Mouse (Mus musculus): Measurements from ENCODE around the gene Irak3.
"Not testable (repeated sequence)": the region's sequence is repeated elsewhere in the genome, so short reads cannot be mapped to it uniquely, and the experiment has no call there.

Irak3 gene

DNA sequence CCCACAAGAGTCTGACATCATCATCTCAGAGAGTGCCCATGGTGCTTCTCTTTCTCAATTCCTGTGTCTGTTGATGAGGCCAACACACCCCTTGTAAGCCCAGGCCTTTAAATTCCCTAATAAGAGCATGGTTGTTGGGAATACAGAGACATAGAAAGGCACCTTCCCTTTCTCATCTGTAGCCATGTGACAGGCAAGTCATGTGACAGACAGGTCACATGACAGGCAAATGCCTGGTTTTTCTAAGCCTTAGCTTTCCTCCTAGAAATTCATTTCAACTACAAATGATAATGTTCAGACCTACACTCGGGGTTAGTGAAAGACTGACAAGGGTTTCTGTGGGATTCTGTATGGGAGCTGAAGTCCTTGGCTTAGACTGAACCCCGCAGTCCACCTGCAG is 48.0 kb downstream of the Irak3 start:
- DNase-seq = no peak

DNA sequence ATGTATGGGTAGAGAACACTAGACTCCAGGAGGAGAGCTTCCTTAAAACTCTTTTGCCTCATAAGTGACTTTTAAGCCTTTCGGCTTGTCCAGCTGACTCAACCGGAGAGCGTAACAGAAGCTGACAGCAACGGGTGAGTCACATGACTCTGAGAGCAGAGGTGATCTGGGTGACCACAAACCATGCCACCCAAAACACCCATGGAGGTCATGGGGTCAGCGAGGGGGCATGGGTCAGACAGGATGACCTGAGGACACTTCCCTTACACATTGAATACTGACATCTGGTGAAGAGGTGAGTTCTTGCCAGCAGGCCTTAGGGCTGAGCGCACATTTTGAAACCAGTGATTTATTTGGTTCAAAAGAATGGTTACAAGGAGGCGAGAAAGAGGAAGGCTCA is 50.3 kb downstream of the Irak3 start:
- no peak for DNase-seq

DNA sequence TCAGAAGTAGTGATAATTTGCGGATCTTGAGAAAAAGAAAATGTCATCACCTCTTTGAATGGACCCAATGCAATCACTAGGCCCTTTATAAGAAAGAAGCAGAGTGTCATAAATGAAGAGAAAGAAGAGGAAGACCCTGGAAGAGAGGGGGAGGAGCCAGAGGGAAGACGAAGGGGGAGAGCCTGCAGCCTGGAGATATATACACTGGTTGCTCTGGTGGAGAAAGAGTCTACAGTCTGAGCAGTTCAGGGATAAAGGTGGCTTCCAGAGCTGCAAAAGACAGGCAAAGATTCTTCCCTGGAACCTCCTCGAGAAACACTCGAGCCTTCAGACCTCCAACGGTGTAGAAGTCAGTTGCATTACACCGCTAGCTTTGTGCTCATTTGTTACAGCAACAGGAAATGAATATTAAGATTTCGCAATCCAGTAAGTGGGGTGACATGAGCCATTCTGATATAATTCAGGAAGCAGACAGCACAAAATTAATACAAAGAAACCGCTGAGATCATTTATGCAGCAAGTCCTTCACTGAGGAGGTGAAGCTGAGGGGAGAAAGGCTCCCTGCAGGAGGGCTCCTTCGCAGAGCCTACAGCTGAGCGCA is 60.9 kb downstream of the Irak3 start:
- no peak for DNase-seq

DNA sequence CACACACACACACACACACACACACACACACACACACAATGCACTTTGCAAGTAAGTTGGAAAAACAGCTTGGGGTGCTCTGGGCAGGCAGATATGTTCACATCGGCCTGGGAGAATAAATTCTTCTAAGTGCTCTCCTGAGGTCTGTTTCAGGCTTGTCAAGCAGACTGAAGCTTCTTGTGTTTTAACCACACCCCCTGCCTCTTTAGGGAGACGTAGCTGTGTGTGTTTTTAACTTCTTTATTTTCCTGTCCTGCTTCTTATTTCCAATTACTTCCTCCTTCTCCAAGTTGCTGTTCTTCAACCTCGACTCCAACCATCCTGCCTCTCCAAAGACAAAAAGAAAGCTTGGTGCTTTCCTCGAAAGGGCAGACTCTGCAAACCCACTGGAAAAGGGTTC is 61.7 kb downstream of the Irak3 start:
- no peak for DNase-seq

DNA sequence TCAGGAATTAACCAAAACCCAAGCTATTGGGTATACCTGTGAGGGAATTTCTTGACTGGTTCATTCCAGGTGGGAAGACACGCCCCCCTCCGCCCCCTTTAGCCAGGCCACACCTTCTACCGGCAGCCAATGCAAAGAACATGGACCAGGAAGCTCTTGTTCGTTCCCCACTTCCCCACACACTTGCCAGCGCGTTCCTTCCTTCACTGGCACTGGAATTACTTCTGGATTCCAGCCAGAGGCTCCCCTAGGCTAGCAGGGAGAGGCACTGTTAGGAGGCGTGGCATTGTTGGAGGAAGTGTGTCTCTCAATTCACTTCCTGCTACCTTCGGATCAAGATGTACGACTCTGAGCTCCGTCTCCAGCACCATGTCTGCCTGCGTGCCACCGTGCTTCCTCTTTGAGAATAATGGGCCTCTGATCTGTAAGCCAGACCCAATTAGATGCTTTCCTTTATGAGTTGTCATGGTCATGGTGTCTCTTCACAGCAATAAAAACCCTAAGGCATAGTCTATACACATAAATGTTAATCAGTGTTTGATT is 65.8 kb downstream of the Irak3 start:
- no peak for DNase-seq

DNA sequence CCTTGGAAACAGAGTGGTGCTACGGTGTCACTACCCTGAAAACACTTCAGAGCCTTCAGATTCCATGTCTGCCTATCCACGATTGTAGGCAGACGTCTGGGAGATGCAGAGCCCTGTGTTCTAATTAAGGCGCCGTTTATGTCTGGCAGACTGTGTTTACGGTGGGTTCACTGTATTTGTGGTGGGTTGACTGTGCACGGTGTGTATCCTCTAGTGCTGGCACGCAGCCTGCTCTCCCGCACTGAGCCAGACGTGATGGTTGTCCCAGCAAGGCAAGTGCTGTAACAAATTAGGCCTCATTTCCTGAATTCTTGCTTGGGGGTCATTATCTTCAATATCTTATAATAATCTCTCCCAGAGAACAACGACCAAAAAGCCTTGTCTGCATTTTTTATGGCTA is 68.2 kb downstream of the Irak3 start:
- no peak for DNase-seq

DNA sequence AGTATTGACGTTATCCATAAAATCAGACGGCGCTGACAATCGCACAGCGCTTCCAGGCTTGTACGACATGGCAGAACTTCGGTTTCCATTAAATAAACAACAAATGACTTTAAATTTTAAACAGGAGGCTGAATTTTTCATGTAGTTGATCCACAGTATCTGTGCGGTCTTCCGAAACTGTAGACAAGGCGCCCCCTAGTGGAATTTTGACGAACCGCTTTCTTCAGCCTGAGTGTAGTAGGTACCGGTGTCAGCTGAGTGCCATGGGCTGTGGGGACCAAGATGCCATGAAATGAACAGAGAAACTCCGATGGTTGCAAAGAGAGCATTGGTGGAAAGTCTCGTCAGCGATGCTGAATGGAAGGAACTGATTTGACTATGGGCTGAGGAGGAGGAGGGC is 71.3 kb downstream of the Irak3 start:
- DNase-seq = peak; percentile 74

DNA sequence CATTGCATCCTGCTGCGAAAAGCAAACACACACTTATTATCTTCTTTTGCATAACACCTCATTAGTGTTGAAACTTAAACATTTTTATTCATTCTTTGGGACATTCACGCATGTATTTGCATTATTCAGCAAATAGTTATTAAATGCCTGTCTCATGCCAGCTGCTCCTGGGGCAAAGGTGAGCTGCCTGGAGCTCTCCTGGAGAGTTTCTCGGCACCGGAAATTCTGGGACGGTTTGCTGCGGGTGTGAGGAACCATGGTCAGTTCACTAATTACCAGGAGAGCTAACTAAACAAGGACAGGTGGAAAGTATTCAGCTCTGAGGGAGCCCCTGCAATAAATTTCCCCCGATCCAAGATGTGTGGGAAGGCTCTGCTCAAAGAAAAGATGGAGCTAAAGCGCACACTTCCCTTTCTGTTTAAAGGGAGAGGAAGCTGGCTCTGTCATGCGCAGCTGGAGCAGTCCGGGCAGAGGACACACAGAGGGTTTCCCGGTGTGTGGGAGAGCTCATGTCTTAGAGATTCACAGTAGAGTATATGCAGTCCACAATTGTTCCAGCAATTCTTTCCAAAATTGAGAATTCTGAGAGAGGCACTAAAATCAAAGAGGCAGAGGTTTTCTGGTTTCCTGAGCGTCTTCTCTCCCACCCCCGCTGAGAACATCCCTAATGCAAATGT is 73.2 kb downstream of the Irak3 start:
- no peak for DNase-seq

DNA sequence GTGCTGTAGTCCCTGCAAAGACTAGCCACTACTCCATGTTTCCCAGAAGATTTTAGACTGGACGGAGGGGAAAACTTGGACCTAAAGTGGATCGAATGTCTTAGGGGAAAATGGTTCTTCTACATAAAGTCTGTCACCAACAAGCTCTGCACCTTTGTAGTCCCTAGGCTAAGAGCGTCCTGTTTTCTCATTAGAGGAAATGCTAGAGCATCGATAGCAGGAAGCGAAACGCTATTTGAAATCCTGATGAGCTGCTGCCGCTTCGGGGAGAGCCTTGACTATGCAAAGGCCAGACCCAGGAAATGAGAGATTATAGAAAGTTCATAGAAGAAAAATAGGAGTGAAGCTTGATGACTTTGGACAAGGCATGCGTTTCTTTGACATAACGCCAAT is 76.5 kb downstream of the Irak3 start:
- DNase-seq = no peak

DNA sequence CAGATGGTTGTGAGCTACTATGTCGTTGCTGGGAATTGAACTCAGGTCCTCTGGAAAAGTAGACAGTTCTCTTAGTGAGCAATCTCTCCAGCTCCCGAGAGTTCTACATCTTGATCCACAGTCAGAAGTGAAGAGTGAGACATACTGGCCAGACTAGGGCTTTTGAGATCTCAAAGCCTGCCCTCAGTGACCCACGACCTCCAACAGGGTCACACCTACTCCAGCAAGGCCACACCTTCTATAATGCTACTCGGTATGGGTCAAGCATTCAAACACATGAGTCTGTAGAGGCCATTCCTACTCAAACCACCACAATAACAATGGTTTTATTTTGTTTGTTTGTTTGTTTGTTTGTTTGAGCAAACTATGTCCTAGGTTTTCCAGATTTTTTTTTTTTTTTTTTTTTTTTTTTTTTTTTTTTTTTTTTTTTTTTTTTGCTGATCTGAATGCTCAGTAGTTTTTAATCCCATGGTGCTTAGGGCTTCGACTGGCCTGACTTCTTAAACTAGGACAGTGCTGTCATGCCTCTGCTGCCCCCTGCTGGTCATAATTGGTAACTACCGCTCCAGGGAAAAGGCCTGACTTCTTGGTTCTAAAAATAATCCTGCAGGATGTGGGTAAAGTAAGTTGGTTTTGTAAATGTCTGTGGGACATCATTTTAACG is 77.0 kb downstream of the Irak3 start:
- DNase-seq = peak; percentile 88

DNA sequence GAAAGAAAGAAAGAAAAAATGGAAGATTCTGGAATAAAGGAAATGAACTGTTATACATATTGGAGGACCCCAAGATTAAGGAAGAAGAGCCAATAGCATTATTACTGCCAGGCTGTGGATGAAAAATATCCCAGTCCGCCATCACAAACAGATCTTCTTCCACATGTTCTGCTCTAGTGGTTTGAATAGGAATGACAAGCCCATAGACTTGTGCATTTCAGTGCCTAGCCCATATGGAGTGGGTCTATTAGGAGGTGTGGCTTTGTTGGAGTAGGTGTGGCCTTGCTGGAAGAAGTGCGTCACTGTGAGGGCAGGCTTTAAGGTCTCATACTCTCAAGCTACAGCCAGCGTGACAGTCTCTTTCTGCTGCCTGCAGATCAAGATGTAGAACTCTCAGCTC is 78.2 kb downstream of the Irak3 start:
- DNase-seq = no peak

DNA sequence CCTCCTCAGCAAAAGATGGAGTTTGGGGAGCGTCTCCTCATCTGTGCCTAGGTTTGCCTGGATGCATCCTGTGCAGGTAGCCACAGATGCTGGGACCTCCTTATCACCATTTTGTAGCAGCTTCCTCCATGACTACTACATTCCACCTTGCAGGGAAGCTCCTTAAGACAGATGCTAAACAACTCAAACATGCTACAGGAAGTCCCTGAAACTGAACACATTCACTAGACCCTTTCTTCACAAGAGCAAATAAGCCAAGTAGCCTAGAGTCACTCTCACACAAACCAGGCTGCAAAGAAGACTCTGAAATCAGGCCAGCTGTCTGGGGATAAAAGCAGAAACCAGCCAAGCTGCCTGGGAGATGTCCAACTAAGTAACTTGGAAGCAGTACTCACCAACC is 86.7 kb downstream of the Irak3 start:
- DNase-seq = no peak

DNA sequence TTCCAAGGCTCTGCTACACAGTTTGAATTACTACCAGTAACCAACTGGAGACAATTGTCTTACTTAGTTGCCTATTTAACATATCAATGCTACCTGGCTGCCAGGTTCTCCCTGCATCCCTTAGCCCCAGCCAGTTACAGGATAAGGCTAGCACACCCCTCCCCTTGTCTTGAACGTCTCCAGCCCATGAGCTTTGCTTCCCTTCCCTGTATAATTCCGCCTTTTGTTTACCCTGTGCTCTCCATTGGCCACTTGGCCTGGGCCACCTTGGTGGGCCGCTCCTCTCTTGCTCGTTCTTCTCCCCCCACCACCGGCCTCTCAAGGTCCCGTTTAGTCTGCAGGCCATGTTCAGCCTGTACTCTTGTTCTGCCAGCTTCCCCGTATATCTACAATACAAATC is 87.4 kb downstream of the Irak3 start:
- DNase-seq = no peak

DNA sequence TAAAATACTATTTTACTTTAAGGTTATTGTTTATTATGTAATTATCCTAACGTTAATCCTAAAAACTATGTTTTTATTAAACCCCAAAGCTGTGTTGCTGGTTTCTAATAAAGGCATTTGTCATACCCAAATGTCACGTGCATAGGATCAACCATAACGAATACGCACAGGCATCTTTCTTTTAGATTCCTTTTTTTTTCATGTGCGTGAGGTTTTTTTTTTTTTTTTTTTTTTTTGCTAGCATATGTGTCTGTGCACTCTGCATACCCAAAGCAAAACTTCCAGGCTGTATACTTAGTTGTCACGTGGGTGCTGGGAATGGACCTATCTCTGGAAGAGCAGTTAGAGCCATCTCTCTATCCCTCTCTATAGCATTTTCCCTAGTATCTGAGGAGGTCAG is 88.0 kb downstream of the Irak3 start:
- no peak for DNase-seq

DNA sequence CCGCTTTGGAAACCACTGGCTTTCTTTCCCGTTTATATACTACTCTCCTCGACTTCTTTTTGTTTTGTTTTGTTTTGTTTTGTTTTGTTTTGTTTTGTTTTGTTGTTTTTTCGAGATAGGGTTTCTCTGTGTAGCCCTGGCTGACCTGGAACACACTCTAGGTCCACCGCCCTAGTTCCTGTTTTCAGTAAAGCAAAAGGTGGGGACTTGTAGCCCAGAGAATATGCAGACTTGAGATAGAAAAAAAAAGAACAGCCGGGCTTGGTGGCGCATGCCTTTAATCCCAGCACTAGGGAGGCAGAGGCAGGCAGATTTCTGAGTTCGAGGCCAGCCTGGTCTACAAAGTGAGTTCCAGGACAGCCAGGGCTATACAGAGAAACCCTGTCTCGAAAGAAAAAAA is 88.4 kb downstream of the Irak3 start:
- DNase-seq = not testable (repeated sequence)

DNA sequence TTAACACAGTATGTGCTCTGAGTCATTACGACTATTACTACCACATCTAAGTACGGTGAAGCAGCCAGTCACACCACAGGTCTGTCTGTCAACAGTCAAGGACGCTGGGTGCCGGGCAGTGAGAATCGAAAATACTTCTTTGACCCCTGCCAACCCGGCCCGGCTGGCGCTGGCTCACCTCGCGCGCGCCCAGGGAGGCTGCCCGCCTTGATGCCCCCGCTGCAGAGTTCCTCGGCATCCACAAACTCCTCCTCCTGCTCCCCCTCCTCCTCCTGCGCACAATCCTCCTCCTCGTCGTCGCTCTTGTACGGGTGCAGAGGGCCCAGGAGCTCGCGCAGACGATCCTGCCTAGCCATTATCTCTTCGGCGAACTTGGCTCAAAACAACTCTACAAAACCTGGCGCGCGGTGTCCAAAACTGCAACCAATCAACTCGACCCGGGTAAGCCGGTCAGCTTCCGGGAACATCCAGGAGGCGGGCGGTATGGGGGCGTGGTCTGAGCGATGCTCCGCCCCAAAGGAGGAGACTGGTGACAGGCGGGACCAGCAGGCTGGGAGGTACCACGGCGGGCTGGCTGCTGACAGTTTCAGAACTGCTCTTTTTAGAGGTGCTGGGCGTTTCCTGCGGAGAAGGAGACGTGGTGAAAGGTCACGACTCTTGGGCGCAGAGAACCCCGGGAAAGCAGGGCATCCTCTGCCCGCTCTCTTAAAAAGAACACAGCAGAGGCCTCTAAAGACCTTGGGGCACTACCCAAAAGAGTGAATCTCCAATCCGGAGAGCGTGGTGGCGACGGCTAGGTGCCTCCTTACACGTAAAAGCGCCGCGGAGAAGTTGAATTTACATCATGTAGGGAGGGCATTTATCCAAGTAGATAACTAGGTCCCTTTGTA is 89.2 kb downstream of the Irak3 start, which contains the start of gene Helb:
Helb (minus strand) TSS at position 481 of the 890 bp plus-strand sequence.
- DNase-seq = peak; percentile 99

DNA sequence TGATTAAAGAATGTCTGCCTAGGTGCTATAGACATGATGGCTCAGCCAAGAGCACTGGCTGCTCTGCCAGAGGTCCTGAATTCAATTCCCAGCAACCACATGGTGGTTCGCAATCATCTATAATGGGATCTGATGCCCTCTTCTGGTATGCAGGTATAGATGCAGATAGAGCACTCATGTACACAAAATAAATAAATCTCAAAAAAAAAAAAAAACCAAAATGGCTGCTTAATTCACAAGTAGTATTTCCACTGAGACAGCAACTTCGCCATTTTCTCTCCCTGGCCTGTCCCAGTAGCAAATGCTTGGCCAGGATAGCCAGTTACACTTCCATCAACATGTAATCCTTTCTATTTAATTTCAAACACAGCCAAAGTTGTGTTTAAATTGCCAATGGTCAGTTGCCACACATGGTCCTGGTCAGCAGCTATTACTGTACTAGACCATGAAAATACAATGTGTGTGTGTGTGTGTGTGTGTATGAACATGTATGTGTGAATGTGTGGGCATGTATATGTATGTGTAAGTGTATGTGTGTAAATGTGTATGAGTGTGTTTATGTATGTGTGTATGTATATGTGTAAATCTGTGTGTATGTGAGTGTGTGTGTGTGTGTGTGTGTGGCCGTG is 90.1 kb downstream of the Irak3 start:
- no peak for DNase-seq

DNA sequence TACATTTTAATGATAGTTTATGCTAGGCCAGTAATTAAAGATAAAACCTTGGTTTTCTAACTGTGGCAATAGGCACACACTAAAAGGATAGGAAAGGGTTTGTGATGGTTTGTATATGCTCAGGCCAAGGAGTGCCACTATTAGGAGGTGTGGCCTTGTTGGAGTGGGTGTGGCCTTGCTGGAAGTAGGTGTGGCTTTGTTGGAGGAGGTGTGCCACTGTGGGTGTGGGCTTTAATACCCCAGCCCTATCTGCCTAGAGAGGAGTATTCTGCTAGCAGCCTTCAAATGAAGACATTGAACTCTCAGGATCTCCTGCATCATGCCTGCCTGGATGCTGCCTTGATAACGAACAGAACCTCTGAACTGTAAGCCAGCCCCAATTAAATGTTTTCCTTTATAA is 101.1 kb downstream of the Irak3 start:
- no peak for DNase-seq

DNA sequence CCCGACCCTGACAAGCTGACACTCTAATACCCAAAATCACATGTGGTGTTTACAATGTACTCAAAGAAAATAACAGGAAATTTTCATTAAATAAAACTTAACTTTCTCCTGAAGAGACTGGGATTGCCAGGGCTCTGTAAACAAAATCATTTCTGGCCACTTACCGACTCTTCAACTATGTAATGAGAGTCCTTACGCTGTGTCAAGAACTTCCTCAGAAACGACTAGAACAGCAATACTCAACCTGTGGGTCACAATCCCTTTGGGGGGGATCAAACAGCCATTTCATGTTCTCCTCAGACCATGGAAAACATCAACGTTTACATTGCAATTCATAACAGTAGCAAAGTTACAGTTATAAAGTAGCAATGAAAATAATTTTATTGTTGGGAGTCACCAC is 104.4 kb downstream of the Irak3 start:
- DNase-seq = no peak

DNA sequence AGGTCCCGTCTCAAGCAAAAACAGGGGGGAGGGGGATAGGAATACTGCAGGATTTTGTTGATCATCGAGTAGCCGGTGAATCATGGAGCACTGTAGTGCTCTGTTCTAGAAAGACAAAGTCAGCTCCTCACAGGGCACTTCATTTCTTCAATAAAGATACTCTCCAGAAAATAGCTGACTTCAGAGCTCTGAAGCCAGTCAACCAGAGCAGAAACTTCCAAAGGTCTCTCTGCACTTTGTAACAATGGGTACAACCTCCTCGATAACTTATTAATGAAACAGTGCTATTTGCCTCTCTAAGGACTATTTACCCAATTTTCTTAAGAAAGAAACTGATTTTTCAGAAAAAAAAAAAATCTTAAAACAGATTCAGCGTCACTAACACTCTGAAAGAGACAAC is 106.2 kb downstream of the Irak3 start:
- DNase-seq = no peak

DNA sequence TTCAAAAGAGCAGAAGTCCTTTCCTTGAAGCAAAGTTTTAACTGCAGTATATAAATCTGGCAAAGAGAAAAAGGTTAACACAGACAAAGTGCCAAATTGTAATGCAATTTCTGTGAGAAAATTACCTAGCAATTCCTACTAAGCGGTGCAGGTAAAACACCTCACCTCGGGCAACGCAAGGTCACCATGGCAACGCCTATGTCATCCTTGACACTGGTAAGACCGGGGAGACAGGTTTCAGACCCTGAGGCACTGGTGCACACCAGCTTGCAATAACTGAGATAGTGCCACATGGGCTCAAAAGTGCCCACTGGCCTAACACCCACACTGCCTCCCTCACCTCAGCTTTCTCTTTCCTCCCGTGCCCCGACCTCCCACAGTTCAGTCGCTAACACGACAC is 106.8 kb downstream of the Irak3 start:
- DNase-seq = no peak

DNA sequence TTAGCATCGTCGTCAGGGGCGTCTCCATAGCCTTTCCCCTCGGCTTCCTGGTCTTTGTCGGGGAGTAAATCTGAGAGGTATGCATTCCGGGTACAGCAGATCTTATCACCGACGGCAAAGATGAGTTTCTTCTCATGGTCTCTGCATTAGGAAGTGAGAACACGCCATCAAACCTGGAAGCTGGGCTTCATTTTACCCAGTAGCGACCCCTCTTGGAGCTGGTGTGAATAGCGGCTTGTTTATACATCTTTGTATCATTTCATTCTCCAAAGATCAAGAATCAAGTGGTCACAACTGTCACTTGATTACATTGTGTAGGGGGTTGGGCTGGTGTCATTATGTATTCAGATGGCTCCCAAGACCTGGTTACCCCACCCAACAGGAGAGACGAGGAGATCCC is 109.4 kb downstream of the Irak3 start:
- DNase-seq = no peak

Measured in thymus, postnatal 4 days (tissue).